ENCODE assay signal across 8 mouse cellular contexts in the genomic region with DNA sequence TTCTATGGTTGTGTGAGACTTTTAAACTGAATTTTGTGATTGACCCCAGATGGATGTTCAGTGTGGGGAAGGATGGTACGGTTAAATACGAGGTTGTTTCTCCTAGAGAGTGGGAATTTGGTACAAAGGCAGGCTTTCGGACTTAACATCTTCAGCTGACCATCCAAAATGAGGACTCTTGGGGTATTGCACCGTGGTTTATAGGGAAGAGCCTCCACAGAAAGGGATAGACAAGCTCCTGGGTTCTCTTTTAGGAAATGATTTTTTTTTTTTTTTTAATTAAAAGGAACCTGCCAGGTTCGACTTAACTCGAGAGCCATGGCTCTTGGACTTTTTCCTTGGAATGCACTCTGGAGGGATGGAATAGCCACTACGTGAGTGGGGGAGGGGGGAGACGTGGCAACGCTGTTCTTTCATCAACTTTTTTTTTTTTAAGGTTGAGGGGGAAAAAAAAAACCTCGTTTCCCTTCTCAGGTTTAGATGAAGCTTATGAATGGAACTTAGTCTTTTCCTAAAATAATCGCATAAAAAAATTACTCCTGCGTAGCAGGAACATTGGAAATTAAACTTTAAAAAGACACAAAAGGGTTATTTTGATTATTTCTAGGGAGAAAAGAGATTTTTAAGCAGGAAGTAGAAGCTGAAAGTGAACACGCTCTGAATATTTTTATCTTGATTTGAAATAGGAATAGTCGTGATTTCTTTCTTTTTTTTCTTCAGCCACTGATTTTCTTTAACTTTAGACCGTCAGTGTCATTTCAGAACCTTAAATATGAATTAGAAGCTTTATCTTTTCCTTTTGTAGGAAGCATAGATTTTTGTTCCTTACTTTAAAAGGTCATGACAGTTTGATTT. TPM values are rescaled to one million over a fixed set of nuclear protein-coding genes. Genes with fewer than 3 reads are reported as not detected.
DNase-seq lines count a peak whose midpoint lies in the region; ATAC-seq and TF ChIP-seq lines count a peak whose summit lies in the region.

No protein-coding gene starts in this region.

- H3K27me3 ChIP-seq in ES-Bruce4 (ENCODE audit: control insufficient read depth, insufficient read depth, low read length, poor library complexity, severe bottlenecking) = no peaks in the 10 kb centered on the region
- H3K27me3 ChIP-seq in forebrain, embryonic 12.5 days = no peaks in the 10 kb centered on the region
- H3K27me3 ChIP-seq in kidney, embryonic 14.5 days (ENCODE audit: control insufficient read depth, insufficient read depth, low read length) = no peaks in the 10 kb centered on the region

- no peak overlapping the region for H3K27ac ChIP-seq in ES-Bruce4 (ENCODE audit: insufficient read depth, low read length)
- no peak overlapping the region; the same call in 1 of the 2 replicates for H3K27ac ChIP-seq in forebrain, embryonic 12.5 days
- H3K27ac ChIP-seq in kidney, embryonic 14.5 days (ENCODE audit: low read depth, low read length) = peak overlapping the region; percentile 95; the same call in 1 of the 2 replicates
- H3K27ac ChIP-seq in macrophage = peak overlapping the region; percentile 81

- peak overlapping the region; percentile 73; the same call in 1 of the 2 replicates for H3K9ac ChIP-seq in ES-Bruce4 (ENCODE audit: low read depth, poor library complexity, severe bottlenecking)
- peak overlapping the region; percentile 88 for H3K9ac ChIP-seq in forebrain, embryonic 12.5 days
- peak overlapping the region; percentile 93 for H3K9ac ChIP-seq in kidney, embryonic 14.5 days (ENCODE audit: low read depth, low read length)

- peak; percentile 41 for DNase-seq in adrenal gland, postnatal 10 days
- DNase-seq in adrenal gland, adult 18-20 months (ENCODE audit: low spot score in 2 of 2) = no peak
- no peak for DNase-seq in left cerebral cortex, adult 9 months (ENCODE audit: low spot score in 2 of 2)
- DNase-seq in urinary bladder, postnatal 36 days (ENCODE audit: low spot score in 2 of 2) = no peak

- no peak for ATAC-seq in forebrain, embryonic 12.5 days (ENCODE audit: low FRiP score)
- ATAC-seq in kidney, embryonic 14.5 days (ENCODE audit: low FRiP score, low TSS enrichment) = no peak

- H3K9me3 ChIP-seq in ES-Bruce4 (replicated peaks; ENCODE audit: control insufficient read depth, insufficient read depth, low read length, poor library complexity, severe bottlenecking) = no peaks in the 10 kb centered on the region
- no peaks in the 10 kb centered on the region for H3K9me3 ChIP-seq in forebrain, embryonic 12.5 days
- H3K9me3 ChIP-seq in kidney, embryonic 14.5 days (ENCODE audit: control insufficient read depth, low read length) = no peaks in the 10 kb centered on the region

- no peak for TF ChIP-seq EP300 in ES-Bruce4 (IDR thresholded peaks at IDR 0.05; ENCODE audit: insufficient read depth, low read depth, low read length)

- WGBS in forebrain, embryonic 12.5 days = 14% methylated on average over 15 of the region's 15 CpGs
- 18% methylated on average over 15 of the region's 15 CpGs for WGBS in kidney, embryonic 14.5 days
- 21% methylated on average over 15 of the region's 15 CpGs for WGBS in macrophage (ENCODE audit: missing documents)

- H3K4me2 ChIP-seq in forebrain, embryonic 12.5 days = peak overlapping the region; percentile 85
- peak overlapping the region; percentile 88 for H3K4me2 ChIP-seq in kidney, embryonic 14.5 days (replicated peaks; ENCODE audit: low read depth, low read length)

- no peaks in the 10 kb centered on the region for H3K4me1 ChIP-seq in ES-Bruce4 (ENCODE audit: control insufficient read depth, insufficient read depth, low read length)
- H3K4me1 ChIP-seq in forebrain, embryonic 12.5 days = peaks cover 25% of the 10 kb centered on the region
- peaks cover 3% of the 10 kb centered on the region; the same call in 1 of the 2 replicates for H3K4me1 ChIP-seq in kidney, embryonic 14.5 days (ENCODE audit: control insufficient read depth, insufficient read depth, low read length)

- TF ChIP-seq CTCF in ES-Bruce4 (IDR thresholded peaks at IDR 0.05; ENCODE audit: low read depth, low read length) = no peak

- no peak for TF ChIP-seq POLR2A in ES-Bruce4 (IDR thresholded peaks at IDR 0.05; ENCODE audit: insufficient read depth, low read length)

- H3K36me3 ChIP-seq in ES-Bruce4 (ENCODE audit: control insufficient read depth, insufficient read depth, low read length, poor library complexity, severe bottlenecking) = no peaks in the 10 kb centered on the region
- H3K36me3 ChIP-seq in forebrain, embryonic 12.5 days (replicated peaks) = no peaks in the 10 kb centered on the region
- no peaks in the 10 kb centered on the region for H3K36me3 ChIP-seq in kidney, embryonic 14.5 days (ENCODE audit: control insufficient read depth, insufficient read depth, low read length)
- no peaks in the 10 kb centered on the region for H3K36me3 ChIP-seq in macrophage (ENCODE audit: inconsistent target)

- H3K4me3 ChIP-seq in ES-Bruce4 (ENCODE audit: low read depth, low read length) (peak overlapping the region; percentile 77), macrophage (ENCODE audit: inconsistent target) (peak overlapping the region; percentile 79)
- H3K4me3 ChIP-seq in forebrain, embryonic 12.5 days (replicated peaks) = peak overlapping the region; percentile 76
- peak overlapping the region; percentile 84 for H3K4me3 ChIP-seq in kidney, embryonic 14.5 days (ENCODE audit: low read length)

- H3K79me2 ChIP-seq in macrophage (ENCODE audit: inconsistent target) = peaks cover 59% of the 10 kb centered on the region

RNA-seq across cellular contexts. Expression of a gene that starts 1.4 kb away (rescaled TPM):
- 10 to 100 TPM; 22.1 to 25.3 TPM for total RNA-seq in adrenal gland, postnatal 10 days (2021)
- 100 to 1,000 TPM in 1 of 2 experiments, 10 to 100 TPM in 1; 82.5 to 154 TPM for total RNA-seq in adrenal gland, adult 18-20 months (2021)
- polyA plus RNA-seq in ES-Bruce4 (2011; ENCODE audit: insufficient read depth, insufficient read length, low read depth, missing spikeins) = 45.1 and 46.3 TPM in 2 replicates
- polyA plus RNA-seq in forebrain, embryonic 12.5 days (2016; fragmentation: Nextera tagmentation; extraction: Ambion mirVana) = 33.4 and 33.6 TPM in 2 replicates
- polyA plus RNA-seq in kidney, embryonic 14.5 days (2014; fragmentation: Nextera tagmentation; extraction: Ambion mirVana) = 31.7 and 43.7 TPM in 2 replicates
- 100 to 1,000 TPM in 1 of 26 experiments, 10 to 100 TPM in 25; 21.6 to 111 (median 52.5) TPM for total RNA-seq in macrophage (2018; cell fraction: chromatin; rRNA removed)
- 100 to 1,000 TPM in 3 of 26 experiments, 10 to 100 TPM in 23; 38.2 to 109 (median 58.9) TPM for total RNA-seq in macrophage (2018; cell fraction: cytosol; rRNA removed)
- 100 to 1,000 TPM in 14 of 26 experiments, 10 to 100 TPM in 12; 53.3 to 199 (median 119) TPM for total RNA-seq in macrophage (2018; cell fraction: nucleus; rRNA removed)
- 45.8 to 78.9 TPM (median 65.6 TPM) in 3 replicates for polyA plus RNA-seq in macrophage (2018)

Comparison
In these comparisons a context has a peak if more than half of its experiments do, and no peak if none do; other contexts are left out.
1. H3K27ac ChIP-seq: peak in kidney, embryonic 14.5 days (single experiment) and macrophage (single experiment); none in ES-Bruce4 (single experiment) and forebrain, embryonic 12.5 days (single experiment).
2. Peak in every context shown above with its lines, with median percentiles within 50 percentile points of each other: H3K4me3 ChIP-seq and H3K9ac ChIP-seq.